Mouse (Mus musculus) cerebellum, adult 2 months (tissue): ENCODE measurements around the gene Snapc3.

ENCODE experiments used
- CTCF ChIP-seq: fragments of 200-500 bp; IDR thresholded peaks from 2 replicates; pipeline ENCODE4 v1.5.1; 2011; ENCODE audit warnings: low read depth, mild to moderate bottlenecking, control low read depth, low read length, moderate library complexity, borderline replicate concordance; ENCODE audit not compliant: insufficient read depth
- POLR2A ChIP-seq: fragments of 200-500 bp; IDR thresholded peaks from 2 replicates; pipeline ENCODE4 v1.6.1; 2011; ENCODE audit warnings: low read length, control low read depth, borderline replicate concordance; ENCODE audit not compliant: insufficient read depth

DNA sequence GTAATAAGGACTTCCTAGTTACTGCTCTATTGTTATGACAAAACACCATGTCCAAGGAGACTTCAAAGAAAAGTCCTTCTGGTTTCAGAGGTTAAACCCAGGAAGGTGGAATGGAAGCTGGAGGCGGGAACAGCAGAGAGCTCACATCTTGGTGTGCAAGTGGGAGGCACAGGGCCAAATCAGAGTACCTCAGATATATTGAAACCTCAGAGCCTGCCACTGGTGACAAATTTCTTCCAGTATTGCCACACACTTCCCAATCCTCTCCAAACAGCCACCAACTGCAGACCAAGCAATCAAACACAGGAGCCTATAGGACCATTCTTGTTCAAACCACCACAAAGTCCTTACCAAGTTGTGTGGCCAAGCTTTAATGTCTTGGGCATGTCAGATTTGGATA lies 23.8 kb upstream of the Snapc3 start:
- TF ChIP-seq CTCF (no peak), POLR2A (no peak)
